Mouse (Mus musculus) E14TG2a.4 (cell line): ENCODE measurements around the gene Ktn1.

Experiments used
- CTCF ChIP-seq: conservative IDR thresholded peaks from 2 replicates; pipeline ENCODE4 v1.5.1; 2014; ENCODE audit warnings: low read length
- POU5F1 ChIP-seq: IDR thresholded peaks from 2 replicates; pipeline ENCODE4 v1.6.1; 2014; ENCODE audit warnings: low read length, borderline replicate concordance

GRCm38 (mm10) chr14:47717916-47718606 lies 69.8 kb downstream of the Ktn1 start:
- TF ChIP-seq CTCF (no peak), POU5F1 (no peak)
